Mouse (Mus musculus) neural tube, embryonic 12.5 days (tissue): Measurements from ENCODE around the gene Unc119b. TPM values are rescaled to one million over a fixed set of nuclear protein-coding genes. Genes with fewer than 3 reads are reported as not detected.
"Not testable (repeated sequence)": the region's sequence is repeated elsewhere in the genome, so short reads cannot be mapped to it uniquely, and the experiment has no call there.

Experiments
- ATAC-seq: fragments of 200-750 bp; cut with Nextera tagmentation; 2 replicates; pipeline ENCODE4 v1.8.0; 2017; ENCODE audit warnings: low read depth, mild to moderate bottlenecking, moderate TSS enrichment, moderate library complexity; ENCODE audit not compliant: low FRiP score
- H3K27ac ChIP-seq: fragments of 300-500 bp; sonication (generic); 2 replicates; pipeline ENCODE4 v1.5.1; 2016
- H3K27me3 ChIP-seq: fragments of 300-500 bp; sonication (generic); replicated peaks from 2 replicates; pipeline ENCODE4 v1.6.1; 2016; ENCODE audit warnings: mild to moderate bottlenecking
- H3K36me3 ChIP-seq: fragments of 300-500 bp; sonication (generic); 2 replicates; pipeline ENCODE4 v1.6.1; 2016; ENCODE audit warnings: mild to moderate bottlenecking
- H3K4me1 ChIP-seq: fragments of 300-500 bp; sonication (generic); 2 replicates; pipeline ENCODE4 v1.6.1; 2016
- H3K4me2 ChIP-seq: fragments of 300-500 bp; sonication (generic); replicated peaks from 2 replicates; pipeline ENCODE4 v1.6.1; 2016; ENCODE audit warnings: mild to moderate bottlenecking
- H3K4me3 ChIP-seq: fragments of 300-500 bp; sonication (generic); 2 replicates; pipeline ENCODE4 v1.5.1; 2016
- H3K9ac ChIP-seq: fragments of 300-500 bp; sonication (generic); 2 replicates; pipeline ENCODE4 v1.6.1; 2016; ENCODE audit warnings: mild to moderate bottlenecking
- H3K9me3 ChIP-seq: fragments of 300-500 bp; sonication (generic); 2 replicates; pipeline ENCODE4 v1.6.1; 2016; ENCODE audit warnings: mild to moderate bottlenecking
- WGBS: fragments of 180-500 bp; shearing (Covaris S2); methylation state at CpG from one replicate; pipeline ENCODE4 v1.1.7; 2016; 5-methylcytosine and 5-hydroxymethylcytosine counted together
- polyA plus RNA-seq: library from polyadenylated mRNA; unstranded; fragments of >200 nt; fragmentation: Nextera tagmentation; extraction: Ambion mirVana; gene quantifications from 2 replicates; pipeline ENCODE4 v1.2.1, GENCODE M21; 2016

The Unc119b gene
- polyA plus RNA-seq, 1 experiment from 2014 or later, result 61.2 TPM

DNA sequence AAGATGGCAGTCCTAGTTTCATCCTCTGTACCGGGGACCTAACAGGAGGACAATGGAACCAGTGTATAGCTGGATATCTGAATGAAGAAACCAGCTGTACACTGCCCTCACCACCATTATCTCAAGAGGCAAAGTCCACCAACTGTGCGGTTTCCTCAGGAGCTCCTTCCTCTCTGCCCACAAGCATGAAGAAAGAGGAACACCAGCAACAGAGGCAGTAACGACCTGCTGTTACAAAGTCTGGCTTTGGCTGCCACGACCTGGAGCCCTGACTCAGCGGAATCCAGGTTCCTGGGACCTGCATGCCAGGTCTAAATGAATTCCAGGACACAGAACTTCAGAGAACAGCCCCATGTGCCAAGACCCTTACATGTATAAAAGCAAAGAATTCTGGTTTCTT lies 21.1 kb upstream of the Unc119b start:
- H3K27me3 ChIP-seq, result no peaks in the 10 kb centered on the region

GRCm38 (mm10) chr5:115155156-115155631 lies 20.4 kb upstream of the Unc119b start:
- no peak for ATAC-seq
- no peaks in the 10 kb centered on the region for H3K9me3 ChIP-seq
- peaks cover 43% of the 10 kb centered on the region for H3K4me1 ChIP-seq
- peaks cover 9% of the 10 kb centered on the region for H3K36me3 ChIP-seq
- peak overlapping the region; percentile 97; the same call in 1 of the 2 replicates for H3K9ac ChIP-seq
- no peak overlapping the region for H3K27ac ChIP-seq
- 77% methylated on average over 13 of the region's 13 CpGs for WGBS
- no peak overlapping the region; the same call in 1 of the 2 replicates for H3K4me3 ChIP-seq
- no peaks in the 10 kb centered on the region for H3K27me3 ChIP-seq
- peak overlapping the region; percentile 93 for H3K4me2 ChIP-seq

More for the DNA sequence above, 21.1 kb upstream of the Unc119b start:
- Histone ChIP-seq H3K36me3 (peaks cover 2% of the 10 kb centered on the region), H3K27ac (no peak overlapping the region), H3K9me3 (no peaks in the 10 kb centered on the region), H3K4me2 (peak overlapping the region; percentile 93), H3K4me3 (peak overlapping the region; percentile 13), H3K4me1 (peaks cover 43% of the 10 kb centered on the region), H3K9ac (peak overlapping the region; percentile 97)
- no peak for ATAC-seq
- WGBS, result 38% methylated on average over 5 of the region's 5 CpGs

GRCm38 (mm10) chr5:115152132-115152956 lies 17.6 kb upstream of the Unc119b start:
- Histone ChIP-seq H3K27me3 (no peaks in the 10 kb centered on the region), H3K9ac (no peak overlapping the region), H3K4me2 (no peak overlapping the region), H3K9me3 (0 out of 2 replicates have a peak, but pooled peaks cover 4% of the 10 kb centered on the region), H3K36me3 (peaks cover 34% of the 10 kb centered on the region), H3K4me1 (peaks cover 37% of the 10 kb centered on the region), H3K27ac (no peak overlapping the region), H3K4me3 (no peak overlapping the region)
- WGBS, result 68% methylated on average over 8 of the region's 8 CpGs
- no peak for ATAC-seq

GRCm38 (mm10) chr5:115151457-115151856 lies 16.7 kb upstream of the Unc119b start:
- no peak overlapping the region for H3K27ac ChIP-seq
- peaks cover 43% of the 10 kb centered on the region for H3K36me3 ChIP-seq
- H3K9me3 ChIP-seq, result 0 out of 2 replicates have a peak, but pooled peaks cover 4% of the 10 kb centered on the region
- no peak overlapping the region for H3K4me2 ChIP-seq
- no peak overlapping the region for H3K9ac ChIP-seq
- peaks cover 29% of the 10 kb centered on the region for H3K4me1 ChIP-seq
- WGBS, result 88% methylated on average over 13 of the region's 13 CpGs
- no peaks in the 10 kb centered on the region for H3K27me3 ChIP-seq
- no peak for ATAC-seq
- no peak overlapping the region for H3K4me3 ChIP-seq

DNA sequence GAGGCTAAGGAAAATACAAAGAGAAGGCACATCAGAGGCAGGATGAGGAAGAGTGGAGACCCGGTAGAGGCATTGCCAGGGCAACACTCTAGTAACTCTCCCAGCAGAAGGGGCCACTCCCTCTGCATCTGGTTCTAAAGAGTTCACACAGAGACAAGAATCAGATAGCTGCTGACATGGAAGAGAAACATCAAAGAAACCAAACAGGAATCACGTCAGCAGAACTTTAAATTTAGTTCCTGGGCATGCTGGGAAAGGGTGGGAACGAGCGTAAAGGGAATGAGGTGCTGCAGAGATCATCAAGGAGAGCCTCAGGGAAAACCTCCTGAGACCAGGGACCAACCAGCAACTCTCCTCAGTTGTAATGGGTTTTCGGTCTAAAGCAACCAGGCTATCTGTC lies 16.2 kb upstream of the Unc119b start:
- Histone ChIP-seq H3K9me3 (0 out of 2 replicates have a peak, but pooled peaks cover 4% of the 10 kb centered on the region), H3K4me1 (peaks cover 24% of the 10 kb centered on the region), H3K27ac (no peak overlapping the region), H3K27me3 (no peaks in the 10 kb centered on the region), H3K4me2 (no peak overlapping the region), H3K9ac (no peak overlapping the region), H3K36me3 (peaks cover 48% of the 10 kb centered on the region), H3K4me3 (no peak overlapping the region)
- no peak for ATAC-seq
- WGBS, result 84% methylated on average over 5 of the region's 5 CpGs

GRCm38 (mm10) chr5:115149675-115150459 lies 15.1 kb upstream of the Unc119b start:
- Histone ChIP-seq H3K4me2 (no peak overlapping the region), H3K9ac (no peak overlapping the region), H3K27me3 (no peaks in the 10 kb centered on the region), H3K36me3 (peaks cover 55% of the 10 kb centered on the region), H3K27ac (no peak overlapping the region), H3K4me3 (no peak overlapping the region), H3K9me3 (0 out of 2 replicates have a peak, but pooled peaks cover 4% of the 10 kb centered on the region), H3K4me1 (peaks cover 13% of the 10 kb centered on the region)
- ATAC-seq, result no peak
- 98% methylated on average over 14 of the region's 14 CpGs for WGBS

GRCm38 (mm10) chr5:115148872-115149271 lies 14.1 kb upstream of the Unc119b start:
- not testable (repeated sequence) for H3K9me3 ChIP-seq, H3K27me3 ChIP-seq, H3K27ac ChIP-seq, H3K4me3 ChIP-seq, H3K4me2 ChIP-seq, ATAC-seq, H3K4me1 ChIP-seq, H3K9ac ChIP-seq
- no CpG with 5 or more reads among the region's 1 CpGs for whole genome bisulfite sequencing
- peaks cover 64% of the 10 kb centered on the region for H3K36me3 ChIP-seq

- H3K27me3 ChIP-seq, result no peaks in the 10 kb centered on the region
- H3K9ac ChIP-seq, result no peak overlapping the region
- H3K27ac ChIP-seq, result no peak overlapping the region
- no peak overlapping the region for H3K4me3 ChIP-seq
- peaks cover 9% of the 10 kb centered on the region for H3K4me1 ChIP-seq
- WGBS, result 94% methylated on average over 8 of the region's 8 CpGs
- 0 out of 2 replicates have a peak, but pooled peaks cover 4% of the 10 kb centered on the region for H3K9me3 ChIP-seq
- H3K36me3 ChIP-seq, result peaks cover 66% of the 10 kb centered on the region
- H3K4me2 ChIP-seq, result no peak overlapping the region
- ATAC-seq, result no peak
Observed at GRCm38 (mm10) chr5:115148378-115148777, 13.6 kb upstream of the Unc119b start.

- H3K36me3 ChIP-seq, result peaks cover 66% of the 10 kb centered on the region
- H3K27ac ChIP-seq, result no peak overlapping the region
- H3K4me2 ChIP-seq, result no peak overlapping the region
- WGBS, result 84% methylated on average over 3 of the region's 3 CpGs
- no peak for ATAC-seq
- 0 out of 2 replicates have a peak, but pooled peaks cover 4% of the 10 kb centered on the region for H3K9me3 ChIP-seq
- no peak overlapping the region for H3K4me3 ChIP-seq
- H3K4me1 ChIP-seq, result 0 out of 2 replicates have a peak, but pooled peaks cover 3% of the 10 kb centered on the region
- no peak overlapping the region for H3K9ac ChIP-seq
- H3K27me3 ChIP-seq, result no peaks in the 10 kb centered on the region
Observed at GRCm38 (mm10) chr5:115147388-115147787, 12.6 kb upstream of the Unc119b start.

DNA sequence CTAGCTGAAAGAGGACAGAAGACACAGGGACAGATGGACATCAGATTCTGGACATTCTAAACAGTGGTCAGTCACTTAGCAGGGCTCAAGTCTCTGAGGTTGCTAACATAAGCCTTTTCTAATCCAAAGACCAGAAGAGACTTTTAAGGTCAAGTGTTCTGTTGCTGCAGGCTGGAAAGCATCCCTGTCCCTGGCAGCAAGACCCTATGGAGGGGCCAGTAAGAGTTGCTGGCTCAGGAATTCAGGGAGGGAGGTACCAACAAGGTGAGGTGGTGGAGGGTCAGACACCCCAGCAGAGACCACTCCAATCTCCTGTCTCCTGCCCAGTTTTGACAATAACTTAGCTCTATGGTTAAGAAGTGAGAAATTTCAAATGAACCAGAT lies 12.0 kb upstream of the Unc119b start:
- Histone ChIP-seq H3K9ac (no peak overlapping the region), H3K9me3 (0 out of 2 replicates have a peak, but pooled peaks cover 4% of the 10 kb centered on the region), H3K36me3 (peaks cover 66% of the 10 kb centered on the region), H3K27me3 (no peaks in the 10 kb centered on the region), H3K4me3 (no peak overlapping the region), H3K27ac (no peak overlapping the region), H3K4me2 (no peak overlapping the region), H3K4me1 (0 out of 2 replicates have a peak, but pooled peaks cover 3% of the 10 kb centered on the region)
- no peak for ATAC-seq

GRCm38 (mm10) chr5:115145976-115146746 lies 11.4 kb upstream of the Unc119b start:
- Histone ChIP-seq H3K4me2 (no peak overlapping the region), H3K9me3 (0 out of 2 replicates have a peak, but pooled peaks cover 4% of the 10 kb centered on the region), H3K4me1 (0 out of 2 replicates have a peak, but pooled peaks cover 3% of the 10 kb centered on the region), H3K4me3 (no peak overlapping the region), H3K9ac (no peak overlapping the region), H3K36me3 (peaks cover 66% of the 10 kb centered on the region), H3K27ac (no peak overlapping the region), H3K27me3 (no peaks in the 10 kb centered on the region)
- no peak for ATAC-seq
- 79% methylated on average over 6 of the region's 6 CpGs for WGBS
